Mouse (Mus musculus) embryonic facial prominence, embryonic 14.5 days (tissue): ENCODE data around the gene Slc35a3. TPM values are rescaled to one million over a fixed set of nuclear protein-coding genes. Genes with fewer than 3 reads are reported as not detected.
A peak's percentile ranks its signal among the peaks of the same experiment; 100 is the strongest.
"Not testable (repeated sequence)": the region's sequence is repeated elsewhere in the genome, so short reads cannot be mapped to it uniquely, and the experiment has no call there.

Experiments
- ATAC-seq: fragments of 200-750 bp; cut with Nextera tagmentation; 2 replicates; pipeline ENCODE4 v1.8.0; 2017; ENCODE audit warnings: low read depth, moderate number of reproducible peaks, moderate TSS enrichment
- DNase-seq: peaks from one replicate; pipeline ENCODE4 v3.0.0-alpha.2; 2015; ENCODE audit warnings: low spot score
- H3K27ac ChIP-seq: fragments of 300-500 bp; sonication (generic); replicated peaks from 2 replicates; pipeline ENCODE4 v1.5.1; 2014; ENCODE audit warnings: low read depth, mild to moderate bottlenecking, low read length, moderate library complexity
- H3K27me3 ChIP-seq: fragments of 300-500 bp; sonication (generic); replicated peaks from 2 replicates; pipeline ENCODE4 v1.6.1; 2014; ENCODE audit warnings: low read length; ENCODE audit not compliant: control insufficient read depth, insufficient read depth
- H3K36me3 ChIP-seq: fragments of 300-500 bp; sonication (generic); 2 replicates; pipeline ENCODE4 v1.6.1; 2014; ENCODE audit warnings: low read length, mixed read lengths; ENCODE audit not compliant: control insufficient read depth, insufficient read depth
- H3K4me1 ChIP-seq: fragments of 300-500 bp; sonication (generic); 2 replicates; pipeline ENCODE4 v1.6.1; 2014; ENCODE audit warnings: antibody characterized with exemption, low read length; ENCODE audit not compliant: control insufficient read depth, insufficient read depth
- H3K4me2 ChIP-seq: fragments of 300-500 bp; sonication (generic); 2 replicates; pipeline ENCODE4 v1.6.1; 2014; ENCODE audit warnings: low read depth, mild to moderate bottlenecking, low read length, moderate library complexity, mixed read lengths
- H3K4me3 ChIP-seq: fragments of 300-500 bp; sonication (generic); 2 replicates; pipeline ENCODE4 v1.5.1; 2014; ENCODE audit warnings: low read depth, mild to moderate bottlenecking, low read length
- H3K9ac ChIP-seq: fragments of 300-500 bp; sonication (generic); 2 replicates; pipeline ENCODE4 v1.6.1; 2014; ENCODE audit warnings: low read depth, mild to moderate bottlenecking, low read length, moderate library complexity, mixed read lengths
- H3K9me3 ChIP-seq: fragments of 300-500 bp; sonication (generic); 2 replicates; pipeline ENCODE4 v1.6.1; 2016; ENCODE audit warnings: low read length; ENCODE audit not compliant: control insufficient read depth
- WGBS: fragments of 180-500 bp; shearing (Covaris S2); extraction: QIAGEN DNeasy Blood & Tissue Kit; methylation state at CpG from one replicate; pipeline ENCODE4 v1.1.7; 2014; 5-methylcytosine and 5-hydroxymethylcytosine counted together
- polyA plus RNA-seq: library from polyadenylated mRNA; unstranded; fragments of >200 nt; fragmentation: Nextera tagmentation; extraction: Ambion mirVana; gene quantifications from 2 replicates; pipeline ENCODE4 v1.2.1, GENCODE M21; 2014

The Slc35a3 gene
- 9.4 and 9.8 TPM in 2 replicates for polyA plus RNA-seq

DNA sequence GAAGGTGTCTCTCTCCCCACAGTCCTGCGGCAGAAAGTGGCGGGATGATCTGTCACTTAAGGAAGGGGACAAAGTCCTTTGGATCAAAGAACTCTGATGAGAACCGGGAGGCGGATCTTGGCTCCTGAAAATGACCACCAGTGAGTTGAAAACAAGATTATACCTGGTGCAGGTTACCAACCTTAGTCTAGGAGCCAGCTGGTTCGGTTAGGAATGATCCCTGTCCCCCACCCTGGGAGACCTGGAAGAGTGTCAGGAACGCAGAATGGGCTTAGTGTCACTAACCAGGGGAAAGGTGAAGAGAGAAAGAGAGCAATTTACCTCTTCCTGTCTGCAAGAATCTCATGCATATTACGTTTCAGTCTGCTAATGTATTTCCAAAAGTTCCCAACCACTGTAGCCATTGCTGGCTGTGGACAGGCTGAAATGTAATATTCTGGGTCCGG, at the start of gene Slc35a3:
Gene Slc35a3 (minus strand): TSS at position 396 of the 446 bp plus-strand sequence.
- Histone ChIP-seq H3K36me3 (no peaks in the 10 kb centered on the region), H3K4me2 (peak within 1 kb of the TSS; percentile 82), H3K4me3 (peak within 1 kb of the TSS; percentile 96), H3K9ac (peak within 1 kb of the TSS; percentile 97), H3K4me1 (peaks cover 10% of the 10 kb centered on the region), H3K27me3 (no peaks in the 10 kb centered on the region), H3K27ac (peak within 1 kb of the TSS; percentile 71), H3K9me3 (no peaks in the 10 kb centered on the region)
- peak; percentile 31; the same call in 1 of the 2 replicates for ATAC-seq
- DNase-seq, result peak; percentile 9
- under 1% methylated on average over 8 of the region's 8 CpGs for WGBS

DNA sequence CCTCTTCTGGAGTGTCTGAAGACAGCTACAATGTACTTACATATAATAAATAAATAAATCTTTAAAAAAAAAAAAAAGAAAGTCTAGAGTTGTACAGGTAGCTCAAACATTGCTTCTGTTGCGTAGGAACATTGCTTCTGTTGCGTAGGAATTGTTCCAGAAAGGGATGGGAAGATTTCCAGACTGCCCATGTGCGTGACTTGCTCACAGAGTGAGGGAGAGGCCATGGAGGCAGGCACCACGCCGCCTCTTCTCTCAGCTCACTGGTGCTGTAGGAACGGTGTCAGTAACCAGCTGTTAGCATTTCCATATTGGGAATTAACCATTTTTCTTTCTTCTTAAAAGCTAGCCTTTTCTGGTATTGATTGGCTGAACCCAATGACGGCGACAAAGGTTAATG, 40.2 kb upstream of the Slc35a3 start:
- no peak for ATAC-seq

DNA sequence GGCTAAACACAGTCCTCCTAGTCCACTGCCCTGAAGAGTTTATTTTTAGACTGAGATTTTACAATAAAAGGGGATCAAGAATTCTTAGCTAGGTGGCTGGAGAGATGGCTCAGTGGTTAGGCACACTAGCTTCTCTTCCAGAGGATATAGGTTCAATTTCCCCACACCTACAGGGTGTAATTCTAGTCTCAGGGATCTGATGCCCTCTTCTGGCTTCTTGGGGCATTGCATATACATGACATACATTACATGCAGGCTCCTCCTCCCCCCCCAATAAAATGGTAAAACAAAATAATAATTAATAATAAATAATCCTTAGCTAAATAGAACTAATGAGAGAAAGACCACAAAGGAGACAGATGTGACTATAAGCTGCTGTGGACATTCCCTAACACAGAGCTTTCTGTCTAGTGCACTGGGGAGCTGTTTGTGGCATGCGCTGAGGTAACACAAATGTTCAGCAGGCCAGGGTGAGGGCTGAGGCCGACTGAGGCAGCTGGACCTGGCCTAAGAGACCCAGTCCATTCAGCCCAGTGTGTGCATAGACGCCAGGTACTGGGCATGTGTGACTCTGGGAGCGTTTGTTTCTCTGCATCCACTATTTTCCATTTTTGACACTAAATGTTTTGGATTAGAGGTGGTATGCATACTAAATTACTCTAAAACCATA, 38.7 kb upstream of the Slc35a3 start:
- ATAC-seq, result no peak
- Histone ChIP-seq H3K27me3 (no peaks in the 10 kb centered on the region), H3K27ac (no peak overlapping the region), H3K9me3 (no peaks in the 10 kb centered on the region), H3K4me2 (no peak overlapping the region), H3K4me3 (no peak overlapping the region), H3K9ac (no peak overlapping the region), H3K4me1 (no peaks in the 10 kb centered on the region), H3K36me3 (peaks cover 58% of the 10 kb centered on the region)
- 74% methylated on average over 4 of the region's 4 CpGs for WGBS
- peak; percentile 35 for DNase-seq

More for the DNA sequence above, 40.2 kb upstream of the Slc35a3 start:
- no peak overlapping the region for H3K4me3 ChIP-seq
- no peak overlapping the region for H3K9ac ChIP-seq
- no peak overlapping the region for H3K4me2 ChIP-seq
- 91% methylated on average over 8 of the region's 8 CpGs for WGBS
- no peak for DNase-seq
- H3K36me3 ChIP-seq, result peaks cover 61% of the 10 kb centered on the region
- H3K27me3 ChIP-seq, result no peaks in the 10 kb centered on the region
- H3K27ac ChIP-seq, result no peak overlapping the region
- no peaks in the 10 kb centered on the region for H3K9me3 ChIP-seq
- no peaks in the 10 kb centered on the region for H3K4me1 ChIP-seq

DNA sequence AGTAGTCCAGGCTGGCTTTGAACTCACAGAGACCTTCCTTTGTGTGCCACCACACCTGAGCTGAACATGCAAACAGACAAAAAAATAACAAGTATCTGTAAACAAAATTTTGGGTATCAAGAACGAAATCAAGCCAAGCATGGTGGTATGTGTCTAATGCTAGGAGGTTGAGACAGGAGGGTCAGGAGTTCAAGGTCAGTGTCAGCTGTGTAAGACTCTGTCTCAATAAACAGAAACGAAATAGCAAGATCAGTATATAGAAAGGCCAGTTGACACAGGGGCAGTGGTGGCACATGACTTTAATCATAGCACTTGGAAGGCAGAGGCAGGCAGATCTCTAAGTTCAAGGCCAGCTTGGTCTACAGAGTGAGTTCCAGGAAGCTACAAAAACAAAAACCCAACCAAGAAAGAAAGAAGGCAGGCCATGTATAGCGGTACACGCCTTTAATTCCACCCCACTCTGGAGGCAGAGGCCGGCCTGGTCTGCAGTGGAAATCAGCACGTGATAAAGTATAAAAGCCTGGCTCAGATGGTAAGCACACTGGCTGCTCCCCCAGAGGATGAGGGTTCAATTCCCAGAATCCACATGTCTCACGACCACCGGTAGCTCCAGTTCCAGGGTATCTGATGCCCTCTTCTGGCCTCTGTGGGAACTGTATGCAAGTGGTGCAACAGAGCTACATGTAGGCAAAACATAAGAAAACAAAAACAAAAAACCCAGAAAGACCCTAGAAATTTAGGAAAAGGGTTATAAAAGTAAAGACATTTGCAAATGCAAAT, 36.0 kb upstream of the Slc35a3 start:
- no peak overlapping the region for H3K27ac ChIP-seq
- ATAC-seq, result no peak

DNA sequence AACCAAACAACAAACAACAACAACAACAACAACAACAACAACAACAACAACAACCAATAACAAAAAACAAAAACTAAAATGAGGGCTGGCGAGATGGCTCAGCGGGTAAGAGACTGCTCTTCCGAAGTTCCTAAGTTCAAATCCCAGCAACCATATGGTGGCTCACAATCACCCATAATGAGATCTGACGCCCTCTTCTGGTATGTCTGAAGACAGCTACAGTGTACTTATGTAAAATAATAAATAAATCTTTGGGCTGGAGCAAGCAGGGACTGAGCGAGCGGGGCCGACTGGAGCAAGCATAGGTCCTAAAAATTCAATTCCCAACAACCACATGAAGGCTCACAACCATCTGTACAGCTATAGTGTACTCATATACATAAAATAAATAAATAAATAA, 35.0 kb upstream of the Slc35a3 start:
- not testable (repeated sequence) for H3K4me3 ChIP-seq, H3K9me3 ChIP-seq, H3K27me3 ChIP-seq, H3K9ac ChIP-seq, DNase-seq, H3K4me1 ChIP-seq, H3K4me2 ChIP-seq, H3K27ac ChIP-seq, ATAC-seq
- peaks cover 59% of the 10 kb centered on the region for H3K36me3 ChIP-seq
- 87% methylated on average over 7 of the region's 7 CpGs for WGBS

More for the DNA sequence above, 36.0 kb upstream of the Slc35a3 start:
- Histone ChIP-seq H3K27me3 (no peaks in the 10 kb centered on the region), H3K36me3 (peaks cover 60% of the 10 kb centered on the region), H3K9me3 (no peaks in the 10 kb centered on the region), H3K9ac (no peak overlapping the region), H3K4me2 (no peak overlapping the region), H3K4me1 (no peaks in the 10 kb centered on the region), H3K4me3 (no peak overlapping the region)
- 59% methylated on average over 8 of the region's 8 CpGs for WGBS
- DNase-seq, result peak; percentile 20

DNA sequence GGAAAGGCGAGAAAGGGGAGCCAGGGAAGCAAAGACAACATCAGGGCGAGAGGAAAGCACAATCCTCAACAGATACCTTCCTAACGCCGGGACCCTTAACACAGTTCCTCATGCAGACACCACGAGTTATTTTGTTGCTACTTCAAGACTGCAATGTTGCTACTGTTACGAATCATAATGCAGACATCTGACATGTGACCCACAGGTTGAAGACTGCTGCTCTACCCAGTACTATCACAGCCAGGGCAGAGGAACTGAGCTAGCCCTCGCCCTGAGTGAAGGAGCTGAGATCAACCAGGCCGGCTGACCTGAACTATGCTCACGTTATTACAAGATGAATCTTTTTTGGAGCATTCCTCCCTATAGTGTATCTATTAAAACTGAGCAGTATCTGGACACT, 28.3 kb upstream of the Slc35a3 start:
- no peak overlapping the region for H3K4me2 ChIP-seq
- H3K9me3 ChIP-seq, result no peaks in the 10 kb centered on the region
- ATAC-seq, result no peak
- no peak for DNase-seq
- no peaks in the 10 kb centered on the region for H3K4me1 ChIP-seq
- H3K4me3 ChIP-seq, result no peak overlapping the region
- no peak overlapping the region for H3K27ac ChIP-seq
- no peaks in the 10 kb centered on the region for H3K27me3 ChIP-seq
- 71% methylated on average over 9 of the region's 9 CpGs for WGBS
- H3K9ac ChIP-seq, result no peak overlapping the region
- H3K36me3 ChIP-seq, result peaks cover 16% of the 10 kb centered on the region

DNA sequence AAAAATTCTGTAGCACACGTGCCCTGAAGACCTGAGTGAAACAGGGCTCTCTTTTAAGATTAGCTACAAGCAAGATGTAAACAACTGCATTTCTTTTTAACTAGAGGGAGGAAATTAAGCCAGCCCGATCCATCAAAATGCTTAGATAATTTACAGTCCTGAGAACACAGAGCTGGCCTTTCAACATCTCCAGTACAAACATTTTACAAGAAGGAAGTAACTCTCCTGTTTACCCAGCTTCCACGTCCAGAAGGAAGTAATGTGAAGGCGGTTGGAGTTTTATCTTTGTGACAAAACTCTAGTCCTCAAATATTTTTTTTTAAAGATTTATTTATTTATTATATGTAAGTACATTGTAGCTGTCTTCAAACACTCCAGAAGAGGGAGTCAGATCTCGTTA, 27.5 kb upstream of the Slc35a3 start:
- ATAC-seq (no peak), DNase-seq (no peak)
- 79% methylated on average over 5 of the region's 5 CpGs for WGBS

DNA sequence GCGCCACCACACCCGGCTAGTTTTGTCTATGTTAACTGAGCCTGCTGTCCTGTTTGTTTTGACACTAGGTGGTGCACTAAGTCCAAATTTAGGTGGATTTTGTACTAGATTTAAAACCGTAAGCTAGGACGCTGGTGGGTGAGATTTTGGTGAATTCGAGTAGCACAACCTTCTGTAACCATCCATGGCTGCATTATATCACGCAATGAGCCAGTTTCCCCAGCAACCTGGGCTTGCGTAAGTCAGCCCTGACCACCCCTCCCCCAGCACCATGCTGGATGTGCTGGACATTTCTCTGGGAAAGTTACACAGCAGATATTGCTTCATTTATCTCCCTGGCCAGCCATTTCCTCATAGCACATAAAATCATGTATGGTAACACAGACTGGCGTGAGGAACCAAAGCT, 24.7 kb upstream of the Slc35a3 start:
- no peak for ATAC-seq
- DNase-seq, result no peak
- 78% methylated on average over 8 of the region's 8 CpGs for WGBS
- Histone ChIP-seq H3K36me3 (no peaks in the 10 kb centered on the region), H3K27ac (no peak overlapping the region), H3K27me3 (no peaks in the 10 kb centered on the region), H3K9me3 (no peaks in the 10 kb centered on the region), H3K4me1 (no peaks in the 10 kb centered on the region), H3K9ac (no peak overlapping the region), H3K4me2 (no peak overlapping the region), H3K4me3 (no peak overlapping the region)

More for the DNA sequence above, 27.5 kb upstream of the Slc35a3 start:
- H3K9me3 ChIP-seq, result no peaks in the 10 kb centered on the region
- peaks cover 13% of the 10 kb centered on the region for H3K36me3 ChIP-seq
- H3K4me3 ChIP-seq, result no peak overlapping the region
- H3K27ac ChIP-seq, result no peak overlapping the region
- no peak overlapping the region for H3K4me2 ChIP-seq
- no peaks in the 10 kb centered on the region for H3K4me1 ChIP-seq
- H3K9ac ChIP-seq, result no peak overlapping the region
- H3K27me3 ChIP-seq, result no peaks in the 10 kb centered on the region
